Mouse (Mus musculus): Measurements from ENCODE around the gene Tob2.

DNA sequence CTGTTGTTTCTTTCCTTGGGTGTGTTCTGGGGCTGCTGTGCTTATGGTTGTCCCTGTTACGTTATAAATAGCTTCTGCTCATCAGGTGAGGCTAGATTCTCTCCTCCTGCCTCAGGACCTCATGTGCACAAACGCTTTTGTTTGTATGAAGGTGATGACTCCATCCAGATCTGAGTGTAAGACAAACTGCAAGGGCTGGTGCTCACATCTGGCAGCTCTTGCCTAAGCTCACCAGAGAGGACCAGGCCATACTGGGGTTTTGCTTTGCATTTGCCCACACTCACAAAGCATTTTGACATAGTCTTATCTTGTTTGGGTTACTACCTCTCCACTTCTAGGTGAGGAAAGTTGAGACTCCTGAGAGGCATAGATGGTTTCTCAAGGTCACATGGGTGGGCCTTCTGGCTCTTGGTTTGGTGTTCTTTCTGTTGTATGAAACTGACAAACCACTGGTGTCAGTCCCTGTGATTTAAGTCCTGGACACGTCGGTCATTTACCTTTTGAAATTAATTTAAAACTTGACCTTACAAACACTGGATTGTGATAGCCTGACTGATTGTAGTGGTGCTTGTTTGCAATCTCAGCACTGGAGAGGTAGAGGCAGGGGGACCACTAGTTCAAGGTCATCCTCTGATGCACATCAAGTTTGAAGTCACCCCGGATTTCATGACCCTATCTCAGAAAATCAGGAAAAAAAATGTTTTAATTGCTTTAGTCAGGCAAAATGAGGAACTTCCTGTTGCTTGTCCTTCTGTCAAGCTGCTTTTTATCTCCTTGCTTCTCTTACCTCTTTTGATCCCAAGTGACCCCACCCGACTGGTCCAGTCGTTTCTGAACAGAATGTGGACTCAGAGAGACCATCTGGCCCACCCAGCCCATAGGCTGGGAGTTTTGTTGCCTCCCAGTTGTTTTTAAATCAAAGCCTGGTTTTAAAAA lies 45.6 kb downstream of the Tob2 start:
- TF ChIP-seq CTCF (IDR thresholded peaks at IDR 0.05; ENCODE audit: borderline replicate concordance, control insufficient read depth, extremely low read depth, insufficient read depth, low read length, poor library complexity) (no peak), POLR2A (IDR thresholded peaks at IDR 0.05; ENCODE audit: control insufficient read depth, extremely low read depth, insufficient read depth, low read length, poor library complexity) (no peak)
